Mouse (Mus musculus): ENCODE measurements around the gene Enkur.
"Not testable (repeated sequence)": the region's sequence is repeated elsewhere in the genome, so short reads cannot be mapped to it uniquely, and the experiment has no call there.

Gene Enkur

DNA sequence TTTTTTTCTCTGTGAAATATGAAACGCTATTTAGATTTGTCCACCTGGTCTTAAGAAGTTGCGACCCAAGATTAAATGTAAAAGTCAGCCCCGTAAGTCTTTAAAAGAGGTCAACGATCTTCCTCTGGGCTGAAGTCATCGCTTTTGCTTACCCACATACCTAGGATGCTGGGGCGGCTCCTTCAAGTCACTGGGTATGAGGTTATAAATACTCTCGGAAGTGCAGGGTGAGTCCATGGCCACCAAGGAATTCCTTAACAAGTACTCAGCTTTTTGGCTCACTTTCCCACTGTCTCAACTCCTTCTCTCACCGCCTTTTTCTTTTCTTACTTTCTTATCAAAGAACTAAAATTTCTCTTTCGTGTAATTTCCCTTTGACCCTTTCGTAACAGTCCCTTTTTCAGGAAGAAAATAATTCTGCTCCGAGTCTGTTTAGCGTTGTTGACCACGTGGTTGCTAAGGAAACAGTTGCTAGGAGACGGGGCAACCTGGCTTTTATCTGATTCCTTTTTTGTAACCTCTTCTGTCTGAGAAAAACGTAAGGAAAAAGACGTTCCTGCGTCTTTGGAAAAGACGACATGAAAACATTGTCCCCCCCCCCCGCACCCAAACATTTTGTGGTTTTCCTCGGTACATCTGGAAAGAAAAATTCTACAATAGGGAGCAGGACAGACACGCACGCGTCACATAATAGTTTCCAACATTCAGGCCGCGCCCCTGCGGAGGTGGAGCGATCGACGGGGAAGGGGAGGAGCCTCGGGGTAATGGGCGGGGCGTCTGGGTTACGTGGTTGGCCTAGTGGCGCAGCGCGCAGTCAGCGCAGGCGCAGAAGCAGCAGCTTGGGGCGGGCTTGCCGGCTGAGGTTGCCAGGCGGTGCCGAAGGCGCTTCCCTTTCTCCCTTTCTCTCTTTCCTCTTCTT is at the start of gene Enkur, which contains the start of gene Thnsl1:
Gene Enkur (minus strand): TSS at position 454 of the 919 bp plus-strand sequence.
Gene Thnsl1 (plus strand): TSS at position 813 of the 919 bp plus-strand sequence.
- peak; percentile 97 to 98 for DNase-seq (ENCODE audit: low spot score in 2 of 2)

GRCm38 (mm10) chr2:21254308-21254707 is 49.1 kb upstream of the Enkur start:
- DNase-seq (ENCODE audit: low spot score in 2 of 2), result no peak

GRCm38 (mm10) chr2:21253644-21254043 is 48.5 kb upstream of the Enkur start:
- no peak for DNase-seq (ENCODE audit: low spot score in 2 of 2)

DNA sequence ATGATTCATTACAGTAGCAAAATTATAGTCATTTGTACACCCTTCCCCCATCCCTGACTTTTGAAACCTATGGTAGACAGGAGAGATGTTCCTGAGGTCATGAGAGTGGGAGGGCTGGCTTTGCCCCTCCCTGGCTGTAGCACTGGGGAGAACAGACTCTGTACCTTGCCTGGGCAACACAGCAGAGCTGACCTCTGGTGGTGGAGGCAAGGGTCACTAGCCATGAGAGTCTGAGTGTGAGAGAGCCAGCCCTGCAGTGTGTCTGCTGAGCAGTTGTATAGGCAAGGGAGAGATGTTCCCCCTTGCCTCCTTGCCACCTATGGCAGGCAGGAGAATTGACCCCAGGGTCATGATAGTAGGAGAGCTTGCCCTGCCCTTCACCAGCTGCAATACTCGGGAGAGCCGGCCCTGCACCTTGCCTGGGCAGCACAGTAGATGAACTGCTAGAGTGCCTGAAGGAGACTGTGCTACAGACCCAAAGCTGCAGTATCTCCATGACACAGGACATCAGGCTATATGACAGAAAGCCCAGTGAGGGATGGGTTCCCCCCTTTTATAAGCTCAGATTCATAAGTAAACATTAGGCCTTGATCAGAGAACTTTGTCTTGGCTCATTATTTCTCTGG is 40.4 kb upstream of the Enkur start:
- no peak for DNase-seq (ENCODE audit: low spot score in 2 of 2)

GRCm38 (mm10) chr2:21244986-21245385 is 39.8 kb upstream of the Enkur start:
- no peak for DNase-seq (ENCODE audit: low spot score in 2 of 2)

GRCm38 (mm10) chr2:21244104-21244503 is 38.9 kb upstream of the Enkur start:
- DNase-seq (ENCODE audit: low spot score in 2 of 2), result not testable (repeated sequence)

DNA sequence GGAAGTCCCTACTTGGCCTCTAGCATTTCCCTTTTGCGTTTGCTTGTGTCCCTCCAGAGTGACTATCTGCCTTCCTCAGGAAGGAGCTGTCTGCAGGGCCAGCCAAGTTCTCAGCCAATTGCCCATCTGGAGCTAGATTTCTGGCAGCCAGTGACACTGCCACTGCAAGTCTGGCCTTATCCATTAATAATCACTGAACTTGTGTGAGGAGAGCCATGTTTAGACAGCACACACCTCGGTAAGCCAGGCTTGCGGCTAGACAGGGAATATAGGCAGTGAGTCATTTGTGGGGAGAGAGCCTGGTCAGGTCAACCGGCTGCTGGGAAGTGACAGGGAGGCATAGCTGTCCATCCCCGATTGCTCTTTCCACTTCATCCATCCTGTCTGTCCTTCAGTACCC is 31.7 kb upstream of the Enkur start:
- DNase-seq (ENCODE audit: low spot score in 2 of 2), result peak in 1 of 2 experiments; percentile 22

DNA sequence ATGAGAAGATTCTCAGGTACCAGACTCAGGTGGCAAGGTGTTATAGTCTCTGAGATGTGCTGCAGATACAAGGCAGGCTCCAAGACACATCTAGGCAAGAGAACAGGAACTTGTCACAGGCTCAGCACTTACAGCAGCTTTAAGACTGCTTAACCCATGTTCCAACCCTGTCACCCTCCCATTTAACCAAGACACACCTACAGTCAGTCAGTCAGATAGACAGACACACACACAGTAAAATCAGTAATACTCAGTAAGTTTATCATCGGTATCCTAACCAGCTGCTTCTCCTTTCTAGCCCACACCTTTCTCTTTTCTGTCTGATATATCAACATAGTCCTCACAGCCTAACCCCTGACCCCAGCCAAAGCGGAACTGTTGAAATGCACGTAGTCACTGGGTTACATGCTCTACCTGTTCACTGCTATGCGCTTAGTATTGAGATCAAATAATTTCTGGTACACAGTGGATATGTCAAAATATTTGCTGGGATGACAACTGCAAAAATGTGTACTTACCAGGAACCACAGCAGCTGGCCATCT is 30.8 kb upstream of the Enkur start:
- DNase-seq (ENCODE audit: low spot score in 2 of 2), result no peak

- no peak for DNase-seq (ENCODE audit: low spot score in 2 of 2)
Observed at GRCm38 (mm10) chr2:21234871-21235648, 29.9 kb upstream of the Enkur start.

- no peak for DNase-seq (ENCODE audit: low spot score in 2 of 2)
Observed at GRCm38 (mm10) chr2:21231147-21231546, 26.0 kb upstream of the Enkur start.

DNA sequence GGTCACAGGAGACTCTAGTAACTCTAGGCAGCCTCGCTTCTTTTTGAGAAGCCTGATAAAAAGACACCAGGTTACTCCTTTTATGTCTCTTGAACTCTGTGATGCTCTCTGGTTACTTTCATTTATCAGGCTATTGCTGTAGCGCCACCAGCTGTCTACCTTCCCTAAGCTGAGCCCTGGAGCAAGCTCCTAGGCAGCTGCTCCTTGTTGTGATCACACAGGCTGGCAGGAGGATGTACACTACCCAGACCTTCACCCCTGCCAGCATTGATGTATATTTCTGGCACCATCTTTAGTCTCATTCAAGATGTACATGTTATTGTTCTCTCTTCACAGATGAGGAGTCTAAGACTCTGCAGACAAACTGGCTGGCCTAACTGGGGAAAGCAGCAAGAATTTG is 25.1 kb upstream of the Enkur start:
- no peak for DNase-seq (ENCODE audit: low spot score in 2 of 2)

DNA sequence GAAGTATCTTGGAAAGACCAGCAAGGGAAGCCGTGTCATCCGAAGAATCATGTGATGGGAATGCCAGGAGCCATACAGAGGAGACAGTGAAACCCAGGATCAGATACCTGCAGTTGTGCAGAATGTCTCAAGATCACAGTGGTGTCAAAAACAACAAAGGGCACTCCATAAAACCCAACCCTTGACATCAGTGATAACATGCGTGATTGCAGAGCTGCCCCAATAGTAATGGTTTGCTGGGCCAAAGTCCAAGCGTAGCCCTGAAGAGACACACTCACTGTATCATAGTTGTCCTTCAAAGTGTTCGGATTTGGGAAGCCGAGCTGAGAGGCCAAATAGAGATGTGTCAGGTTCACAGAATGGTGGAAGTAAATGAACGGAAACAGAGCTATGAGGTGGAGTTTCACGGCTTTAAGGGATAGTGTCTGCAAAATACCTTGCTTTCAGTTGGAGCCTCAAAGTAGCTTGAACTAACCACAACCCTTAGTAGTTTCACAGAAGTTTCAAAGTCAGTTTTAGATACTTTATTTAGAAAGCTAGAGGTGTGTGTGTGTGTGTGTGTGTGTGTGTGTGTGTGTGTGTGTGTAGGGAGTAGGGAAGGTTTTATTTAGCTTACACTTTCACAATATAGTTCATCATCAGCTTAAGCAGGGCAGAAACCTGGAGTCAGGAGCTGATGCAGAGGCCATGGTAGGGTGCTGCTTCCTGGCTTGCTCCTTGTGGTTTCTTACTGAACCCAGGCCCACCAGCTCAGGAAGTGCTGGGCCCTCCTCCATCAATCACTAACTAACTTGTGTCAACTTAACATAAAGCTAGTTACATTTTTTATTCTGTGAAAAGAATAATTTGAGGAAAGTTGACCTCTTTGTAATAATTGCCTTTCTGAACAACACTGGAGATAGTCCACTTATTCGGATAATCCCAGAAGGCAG is 17.6 kb upstream of the Enkur start:
- DNase-seq (ENCODE audit: low spot score in 2 of 2), result no peak

DNA sequence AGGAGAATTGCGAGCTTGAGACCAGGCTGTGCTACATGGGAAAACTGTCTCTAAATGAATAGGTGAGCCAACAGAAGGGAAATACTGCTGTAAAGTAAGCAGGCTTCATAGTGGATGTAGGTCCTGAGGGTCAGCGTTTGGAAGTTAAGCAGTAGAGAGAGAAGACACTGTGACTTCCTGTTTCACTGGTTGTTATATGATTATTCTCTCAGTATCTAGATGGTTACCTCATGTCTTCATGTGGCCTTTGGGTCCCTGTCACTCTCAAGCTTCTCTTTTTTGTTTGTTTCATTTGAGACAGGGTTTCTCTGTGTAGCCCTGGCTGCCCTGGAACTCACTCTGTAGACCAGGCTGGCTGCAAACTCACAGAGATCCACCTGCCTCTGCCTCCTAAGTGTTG is 10.1 kb upstream of the Enkur start:
- no peak for DNase-seq (ENCODE audit: low spot score in 2 of 2)

DNA sequence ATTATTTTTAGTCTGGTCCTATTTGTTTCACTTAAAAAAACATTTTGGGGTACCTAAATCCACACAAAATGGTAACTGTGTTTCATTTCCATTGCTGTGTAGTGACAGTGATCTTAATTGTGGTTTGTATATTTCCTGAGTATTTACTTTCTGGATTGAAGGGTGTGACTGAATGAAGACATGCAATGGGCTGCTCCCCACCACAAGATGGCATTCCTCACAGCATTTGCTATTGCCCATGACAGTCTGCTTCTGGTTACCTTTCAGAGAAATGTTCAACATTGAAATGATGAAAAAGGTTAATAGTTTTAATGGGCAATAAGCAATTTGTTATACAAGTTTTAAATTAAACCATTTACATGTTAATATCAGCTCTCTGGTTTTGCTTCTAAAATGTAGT is 9.2 kb upstream of the Enkur start:
- no peak for DNase-seq (ENCODE audit: low spot score in 2 of 2)

GRCm38 (mm10) chr2:21211361-21211760 is 6.2 kb upstream of the Enkur start:
- no peak for DNase-seq (ENCODE audit: low spot score in 2 of 2)

- DNase-seq (ENCODE audit: low spot score in 2 of 2), result no peak
Observed at GRCm38 (mm10) chr2:21206278-21206677, 1.1 kb upstream of the Enkur start.

DNA sequence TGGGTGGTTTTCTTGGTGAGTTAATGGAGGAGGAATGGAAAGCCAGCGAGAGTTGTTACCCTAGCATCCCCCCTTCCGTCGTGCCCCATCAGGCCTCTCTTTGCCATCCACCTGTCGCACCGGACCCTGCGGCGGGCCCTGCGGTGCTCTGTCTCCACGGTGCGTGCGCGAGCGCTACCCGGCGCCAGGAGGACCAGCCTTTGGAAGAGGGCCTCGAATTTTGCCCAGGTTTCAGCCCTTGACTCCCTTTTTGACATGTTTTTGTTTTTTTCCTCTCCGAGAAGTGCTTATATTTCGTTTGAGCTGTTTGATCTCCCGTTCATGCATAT is 630 bp upstream of the Enkur start:
- no peak for DNase-seq (ENCODE audit: low spot score in 2 of 2)

GRCm38 (mm10) chr2:21202754-21203153 is 2.4 kb downstream of the Enkur start:
- no peak for DNase-seq (ENCODE audit: low spot score in 2 of 2)

- DNase-seq (ENCODE audit: low spot score in 2 of 2), result no peak
Observed at GRCm38 (mm10) chr2:21199051-21199450, 6.1 kb downstream of the Enkur start.

DNA sequence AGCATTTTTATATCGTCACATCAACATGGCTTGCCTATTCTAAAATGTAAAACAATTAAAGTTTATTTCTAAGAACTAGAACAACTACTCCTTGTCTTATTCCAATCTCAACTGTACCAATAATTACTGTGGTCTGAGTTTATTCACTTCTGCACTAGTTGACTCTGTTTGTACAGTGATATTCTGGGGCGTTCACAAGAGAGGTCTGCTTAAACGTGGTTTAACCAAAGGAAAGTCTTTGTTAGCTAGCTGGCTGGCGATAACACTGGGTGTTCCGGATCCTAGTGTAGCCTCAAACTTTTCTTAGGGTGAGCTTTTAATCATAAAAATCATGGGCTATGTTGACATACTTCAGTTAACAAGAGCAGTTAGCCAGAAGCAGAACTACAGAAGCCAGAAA is 9.9 kb downstream of the Enkur start:
- DNase-seq (ENCODE audit: low spot score in 2 of 2), result no peak

DNA sequence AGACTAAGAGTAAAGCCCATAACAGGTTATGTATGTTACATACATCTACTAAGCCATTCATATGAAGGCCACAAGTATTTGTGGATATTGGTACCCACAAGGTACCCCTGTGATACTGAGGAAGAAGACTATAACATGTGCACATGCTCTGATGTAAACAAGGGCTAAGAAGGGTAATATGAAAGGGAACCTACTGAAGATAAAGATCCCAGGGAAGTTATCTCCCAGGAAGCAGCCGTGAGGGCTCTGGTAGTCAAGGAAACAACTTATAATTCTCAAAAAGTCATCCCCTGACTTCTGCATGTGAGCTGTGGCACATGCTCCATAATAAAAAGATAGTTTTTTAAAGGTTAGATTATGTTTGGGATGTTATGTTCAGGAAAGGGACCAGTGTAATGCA is 13.9 kb downstream of the Enkur start:
- no peak for DNase-seq (ENCODE audit: low spot score in 2 of 2)
